Mouse (Mus musculus): ENCODE data around the gene Dnaaf5.

The Dnaaf5 gene

DNA sequence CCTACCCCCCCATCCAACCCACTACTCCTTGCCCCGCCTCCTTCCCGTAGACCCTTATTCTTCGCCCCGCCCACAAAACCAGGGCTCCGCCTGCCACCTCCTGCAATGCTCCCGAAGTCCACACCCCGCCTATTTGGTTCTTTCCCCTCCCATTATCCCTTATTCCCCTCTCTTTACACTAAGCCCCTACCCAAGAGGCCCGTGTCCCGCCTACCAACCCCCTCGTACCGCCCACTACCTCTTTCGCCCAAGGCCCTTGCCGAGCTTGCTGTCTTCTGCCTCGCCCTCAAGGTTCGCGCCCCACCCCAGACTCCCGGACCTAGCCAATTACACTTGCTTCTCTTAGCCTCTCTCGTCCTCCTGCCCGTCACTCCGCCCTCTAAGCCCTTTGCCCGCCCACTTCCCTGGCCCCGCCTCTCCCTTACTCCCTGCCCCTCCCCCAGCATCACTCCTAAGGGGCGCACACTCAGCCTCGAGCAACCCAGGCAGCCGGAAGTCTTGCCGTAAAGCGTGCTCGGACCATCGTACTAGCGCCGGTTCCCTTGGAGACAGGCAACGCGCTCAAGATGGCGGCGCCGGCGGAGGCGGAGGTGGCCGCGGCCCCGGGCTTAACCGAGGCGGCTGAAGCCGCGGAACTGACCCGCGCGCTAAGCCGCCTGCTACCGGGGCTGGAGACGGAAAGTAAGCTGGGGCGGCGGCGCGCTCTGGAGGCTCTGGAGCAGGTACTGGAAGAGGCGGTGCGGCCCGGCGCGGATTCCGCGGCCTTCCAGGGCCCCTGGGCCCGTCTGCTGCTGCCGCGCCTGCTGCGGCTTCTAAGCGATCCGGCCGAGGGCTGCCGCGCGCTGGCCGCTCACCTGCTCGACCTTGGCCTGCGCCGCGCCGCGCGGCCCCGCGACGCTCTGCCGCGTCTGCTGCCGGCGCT is at the start of gene Dnaaf5, which contains the start of gene Prkar1b:
Gene Dnaaf5, plus strand, starts transcription at position 543 of the 922 bp plus-strand sequence.
Gene Prkar1b, minus strand, starts transcription at position 321 of the 922 bp plus-strand sequence.
- peak; percentile 99 for DNase-seq (ENCODE audit: low spot score)

DNA sequence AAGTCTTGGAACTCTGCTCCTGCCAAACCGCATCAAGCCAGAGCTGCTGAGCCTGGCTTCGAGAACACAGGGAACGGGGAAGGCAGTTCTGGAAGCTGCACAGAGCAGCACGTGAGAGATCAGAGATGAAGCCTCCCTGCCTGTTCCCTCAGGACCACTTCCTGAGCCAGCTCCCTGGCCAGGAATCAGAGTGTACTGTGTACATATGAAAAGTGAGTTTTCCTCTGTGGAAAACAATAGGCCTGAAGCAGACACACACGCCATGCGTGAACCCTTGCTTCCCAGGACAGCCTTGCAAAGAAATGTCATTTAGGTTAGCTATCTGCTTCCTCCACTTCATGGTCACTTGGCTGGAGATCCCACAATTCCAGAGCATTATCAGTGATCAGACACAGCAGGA is 48.2 kb upstream of the Dnaaf5 start:
- no peak for DNase-seq (ENCODE audit: low spot score)

DNA sequence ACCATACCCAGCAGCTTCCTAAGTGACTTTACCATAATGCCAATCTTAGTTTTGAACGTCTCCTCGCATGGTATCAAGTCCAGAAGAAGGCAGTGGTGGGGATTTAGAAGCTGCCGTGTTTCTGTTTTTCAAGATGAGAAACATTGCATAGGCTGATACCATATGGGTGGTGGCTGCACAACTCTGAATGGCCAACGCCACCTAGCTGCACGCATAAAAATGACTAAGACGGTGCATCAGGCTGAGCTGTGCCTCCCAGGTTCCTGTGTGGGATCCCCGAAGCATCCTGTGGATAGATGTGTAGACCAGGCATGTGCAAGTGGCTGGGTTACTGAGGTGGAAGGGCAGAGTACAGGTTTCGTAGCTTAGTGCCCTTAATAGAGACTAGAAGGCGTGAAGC is 42.2 kb upstream of the Dnaaf5 start:
- DNase-seq (ENCODE audit: low spot score) = no peak

DNA sequence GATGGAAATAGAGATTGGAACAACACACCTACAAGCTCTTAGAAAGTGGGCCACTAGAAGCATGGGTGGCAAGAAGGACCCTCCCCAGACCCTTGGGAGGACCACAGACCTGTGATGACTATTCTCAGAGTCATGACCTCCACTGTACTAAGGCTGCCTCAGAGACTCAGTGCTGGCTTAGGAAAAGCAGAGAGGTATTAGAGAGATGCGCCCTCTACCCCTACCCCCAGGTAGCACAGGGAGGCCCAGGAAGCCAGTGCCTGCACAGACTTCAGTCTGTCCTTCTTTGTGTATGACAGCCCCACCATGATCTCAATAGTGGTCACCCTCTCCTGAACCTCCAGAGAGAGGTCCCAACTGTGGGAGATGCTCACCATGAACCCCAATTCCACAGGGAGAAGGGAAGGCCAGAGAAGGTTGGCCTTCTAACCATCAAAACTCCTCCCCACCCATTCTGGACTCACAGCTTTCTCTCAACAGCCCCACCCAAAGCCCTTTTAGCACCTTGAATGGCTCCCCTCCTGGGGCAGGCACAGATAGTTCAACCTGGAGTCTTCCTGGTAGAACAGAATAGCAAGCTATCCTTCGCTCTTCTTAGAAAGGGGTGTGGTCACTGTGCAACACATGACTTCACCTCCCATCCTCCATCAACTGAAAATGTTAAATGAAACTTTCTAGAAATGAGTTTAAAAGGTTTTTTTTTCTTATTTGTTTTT is 39.7 kb upstream of the Dnaaf5 start:
- DNase-seq (ENCODE audit: low spot score) = no peak

DNA sequence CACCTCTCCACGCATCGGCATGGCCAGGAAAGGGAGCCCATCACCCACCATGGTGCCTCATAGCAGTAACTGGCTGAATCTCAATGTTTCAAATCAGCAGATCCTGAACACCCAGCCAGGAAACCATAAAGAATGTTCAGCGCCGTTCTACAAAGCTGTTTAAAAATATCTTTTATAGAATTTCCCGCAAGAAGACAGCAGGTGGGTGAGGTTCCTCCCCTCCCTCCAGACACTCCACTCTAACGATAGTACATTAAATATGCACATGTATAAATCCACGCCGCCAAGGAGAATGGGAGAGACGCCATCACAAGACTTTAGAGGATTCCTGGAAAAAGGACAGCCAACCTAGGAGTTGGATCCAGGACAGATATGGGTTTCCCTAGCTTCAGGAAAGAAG is 38.0 kb upstream of the Dnaaf5 start:
- DNase-seq (ENCODE audit: low spot score) = no peak

DNA sequence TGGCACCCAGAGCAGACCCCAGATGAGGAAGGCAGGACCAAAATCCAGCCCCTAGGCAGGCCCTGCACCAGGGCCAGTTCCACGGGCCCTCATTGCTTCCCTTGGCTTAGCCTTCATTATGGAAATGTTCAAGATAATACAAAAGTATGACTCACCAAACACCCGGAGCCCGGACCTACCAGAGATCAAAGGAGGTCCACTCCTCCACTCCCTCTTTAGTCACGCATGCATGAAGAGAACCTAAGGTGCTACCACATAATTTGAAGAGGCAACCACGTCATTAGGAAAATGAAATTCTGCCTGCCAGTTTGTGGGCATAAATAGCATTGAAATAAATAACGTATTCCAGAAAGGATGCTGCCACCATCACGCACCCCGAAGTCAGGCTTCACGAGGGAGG is 37.6 kb upstream of the Dnaaf5 start:
- DNase-seq (ENCODE audit: low spot score) = no peak

DNA sequence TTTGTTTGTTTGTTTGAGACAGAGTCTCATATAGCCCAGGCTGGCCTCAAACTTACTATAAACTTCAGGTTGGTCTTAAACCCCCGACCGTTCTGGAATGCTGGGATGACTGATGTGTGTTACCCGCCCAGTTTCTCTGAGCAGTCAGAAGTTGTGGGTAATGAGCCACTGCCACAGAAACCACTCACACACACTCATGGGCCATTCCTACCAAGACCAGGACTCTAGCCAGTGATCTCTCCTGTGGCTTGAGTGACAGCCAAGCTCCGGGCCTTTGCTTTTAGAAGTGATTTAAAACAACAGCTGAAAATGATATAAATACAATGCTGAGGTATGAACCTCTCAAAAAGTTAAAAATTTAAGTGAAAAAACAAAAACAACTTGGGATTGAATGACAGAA is 35.1 kb upstream of the Dnaaf5 start:
- DNase-seq (ENCODE audit: low spot score) = no peak

DNA sequence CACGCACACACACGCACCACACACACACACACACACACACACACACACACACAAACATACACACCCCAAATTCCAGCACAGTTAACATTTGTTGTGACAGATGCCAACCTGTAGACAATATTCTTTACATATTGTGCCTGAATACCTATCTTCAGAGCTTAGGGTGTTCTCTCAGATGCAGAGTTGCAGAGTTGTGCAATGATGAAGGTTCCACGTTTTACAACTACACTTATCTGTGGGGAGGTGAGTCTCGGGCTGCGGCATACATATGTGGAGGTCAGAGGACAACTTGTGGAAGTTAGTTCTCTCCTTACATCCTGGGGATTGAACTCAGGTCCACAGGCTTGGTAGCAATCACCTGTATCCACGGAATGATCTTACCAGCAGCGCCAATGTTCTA is 34.5 kb upstream of the Dnaaf5 start:
- DNase-seq (ENCODE audit: low spot score) = no peak

DNA sequence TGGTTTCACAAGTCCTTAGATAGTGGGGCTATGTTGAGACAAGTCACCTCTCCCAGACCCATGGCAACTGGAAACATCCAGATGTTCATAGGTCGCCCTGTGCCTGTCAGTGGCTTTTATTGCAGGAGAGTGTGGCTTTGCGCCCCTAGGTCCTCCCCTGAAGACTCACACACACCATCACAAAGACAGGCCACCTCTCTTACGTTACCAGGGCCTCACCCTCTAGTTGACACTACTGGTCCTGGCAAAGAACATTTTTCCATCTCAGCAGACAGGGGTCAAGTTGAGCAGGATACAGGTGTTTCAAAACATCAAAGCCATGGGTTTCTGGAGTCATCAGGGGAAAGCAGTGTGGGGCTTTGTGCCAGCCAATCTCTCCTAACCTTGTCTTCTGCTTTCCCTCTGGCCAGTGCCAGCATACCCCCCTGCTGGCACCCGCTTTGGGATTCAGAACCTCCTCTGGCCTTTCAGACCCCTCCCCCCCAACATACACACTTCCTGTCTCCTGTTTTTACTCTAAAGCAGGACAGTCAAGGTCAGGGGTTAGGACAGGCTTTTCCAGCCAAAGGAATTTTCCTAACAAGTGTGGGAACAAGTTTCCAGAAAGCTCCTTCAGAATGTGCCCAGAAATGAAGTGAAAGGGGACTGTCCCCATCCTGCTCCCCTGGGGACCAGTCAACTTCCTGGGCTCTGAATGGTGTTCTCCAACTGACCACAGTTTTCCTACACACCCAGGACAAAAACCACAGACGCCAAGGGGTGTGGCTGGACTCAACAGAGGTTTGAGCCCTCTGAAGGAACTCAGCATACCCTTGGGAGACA is 31.7 kb upstream of the Dnaaf5 start:
- no peak for DNase-seq (ENCODE audit: low spot score)

DNA sequence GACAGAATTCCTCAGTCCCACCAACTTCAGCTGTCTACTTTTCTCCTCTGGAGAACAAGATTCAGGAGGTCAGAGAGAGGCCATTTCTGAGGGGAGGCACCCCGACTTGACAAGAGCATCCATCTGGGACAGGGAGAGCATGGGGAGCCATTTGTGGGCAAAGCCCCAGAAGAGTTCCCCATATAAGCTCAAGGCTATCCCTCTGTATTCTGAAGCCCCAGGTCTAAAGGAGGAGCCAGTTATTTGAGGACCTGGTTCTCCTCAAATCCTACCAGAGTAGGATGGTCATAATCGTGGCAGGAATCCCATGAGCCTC is 31.1 kb upstream of the Dnaaf5 start:
- no peak for DNase-seq (ENCODE audit: low spot score)

DNA sequence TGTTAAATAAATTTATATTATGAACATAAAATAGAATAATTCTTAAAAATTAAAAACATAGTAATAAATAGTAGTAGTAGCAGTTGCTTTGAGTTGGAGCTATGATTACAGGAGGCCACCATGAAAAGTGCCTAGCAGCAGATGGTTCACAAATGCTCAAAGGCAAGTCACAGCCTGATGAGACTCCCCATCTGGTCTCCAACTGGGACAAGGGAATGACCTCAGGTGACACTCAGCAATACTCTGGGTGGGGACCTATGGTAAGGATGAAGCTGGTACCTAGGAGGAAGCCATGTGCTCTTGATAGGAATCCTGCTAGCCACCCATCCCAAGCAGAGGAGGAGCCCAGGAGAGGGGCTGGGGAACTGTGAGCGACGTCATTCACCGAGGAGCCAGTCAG is 24.3 kb upstream of the Dnaaf5 start:
- DNase-seq (ENCODE audit: low spot score) = no peak

DNA sequence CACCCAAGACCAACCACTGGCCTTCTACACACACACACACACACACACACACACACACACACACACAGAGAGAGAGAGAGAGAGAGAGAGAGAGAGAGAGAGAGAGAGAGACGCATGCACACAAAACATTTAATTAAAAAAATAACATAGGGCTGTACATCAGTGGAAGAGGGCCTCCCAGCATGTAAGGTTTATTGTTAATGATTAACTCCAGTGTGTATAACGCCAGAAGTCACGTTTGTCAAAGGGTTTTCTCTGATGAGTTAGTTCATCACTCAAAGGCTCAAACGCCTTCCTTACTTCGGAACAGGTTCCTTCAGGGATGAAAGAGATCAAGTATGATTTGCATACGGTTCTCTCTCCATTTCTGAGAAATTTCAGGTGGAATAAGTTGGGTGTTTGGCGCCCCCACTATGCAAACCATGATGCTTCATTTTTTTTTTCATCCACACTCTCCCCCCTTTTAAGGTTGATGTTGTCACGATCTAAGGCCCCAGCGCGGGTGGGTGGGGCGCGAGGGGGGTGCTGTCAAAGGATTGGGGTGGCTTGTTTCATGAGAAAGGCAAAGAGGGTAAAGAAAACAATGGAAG is 21.5 kb upstream of the Dnaaf5 start:
- no peak for DNase-seq (ENCODE audit: low spot score)

DNA sequence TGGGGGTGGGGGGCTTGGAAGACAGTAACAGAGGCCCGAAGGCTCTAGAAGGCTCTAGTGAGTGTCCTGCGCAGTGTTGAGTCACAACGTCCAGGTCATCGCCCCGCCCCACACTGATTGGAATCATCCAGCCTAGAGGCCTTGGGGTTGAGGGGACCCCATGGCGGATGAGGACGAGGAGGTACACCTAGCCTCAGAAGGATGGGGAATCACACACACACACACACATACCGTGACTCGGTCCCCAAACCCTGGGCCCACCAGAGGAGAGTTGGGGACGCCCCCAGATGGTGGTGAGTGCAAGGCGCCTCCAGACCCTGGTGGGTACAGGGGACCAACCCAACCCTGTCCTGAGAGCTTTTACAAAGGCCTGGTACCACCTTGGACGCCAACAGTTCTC is 20.9 kb upstream of the Dnaaf5 start:
- no peak for DNase-seq (ENCODE audit: low spot score)

DNA sequence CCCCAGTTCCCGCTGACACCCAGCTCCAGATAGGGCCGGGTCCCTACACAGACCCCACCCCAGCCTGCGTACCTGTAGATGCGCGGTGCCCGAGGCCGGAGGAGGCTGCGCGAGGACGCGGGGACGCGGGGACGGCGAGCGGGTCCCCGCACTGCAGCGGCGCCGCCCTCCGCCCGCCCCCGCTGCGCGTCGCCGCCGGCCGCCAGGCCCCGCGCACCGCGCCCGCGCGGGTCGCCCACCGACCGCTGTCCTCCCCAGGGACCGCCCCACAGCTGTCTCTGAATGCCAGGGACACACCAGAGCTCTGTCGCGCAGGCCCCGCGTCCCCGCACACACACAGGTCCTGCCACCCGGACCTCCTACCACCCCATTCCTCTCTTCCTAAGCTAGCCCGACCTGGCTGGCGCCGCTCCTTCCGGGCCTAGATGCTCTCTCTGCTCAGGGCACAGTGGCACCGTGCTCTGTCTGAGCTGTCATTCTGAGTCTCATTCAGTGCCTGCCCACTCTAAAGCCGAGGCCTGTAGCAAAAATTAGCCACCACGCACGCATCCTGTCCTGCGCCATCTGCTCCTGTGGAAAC is 20.4 kb upstream of the Dnaaf5 start:
- DNase-seq (ENCODE audit: low spot score) = no peak

DNA sequence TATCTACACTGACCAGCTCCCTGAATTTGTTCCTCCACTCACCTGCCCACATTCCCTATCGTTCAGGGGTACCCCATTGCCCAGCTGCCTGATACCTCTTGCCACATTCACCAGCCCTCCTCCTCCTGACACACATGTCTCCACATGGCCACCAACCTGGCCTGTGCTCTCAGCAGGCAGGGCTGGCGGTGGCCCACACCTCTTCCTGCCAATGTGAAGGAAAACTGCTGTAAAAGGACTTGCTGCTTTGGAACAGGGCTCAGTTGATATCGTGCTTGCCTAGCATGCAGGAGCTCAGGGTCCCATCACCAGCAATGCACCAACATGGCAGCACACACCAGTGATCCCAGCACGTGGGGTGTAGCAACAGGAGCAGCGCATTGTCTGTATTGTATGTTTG is 19.7 kb upstream of the Dnaaf5 start:
- no peak for DNase-seq (ENCODE audit: low spot score)

DNA sequence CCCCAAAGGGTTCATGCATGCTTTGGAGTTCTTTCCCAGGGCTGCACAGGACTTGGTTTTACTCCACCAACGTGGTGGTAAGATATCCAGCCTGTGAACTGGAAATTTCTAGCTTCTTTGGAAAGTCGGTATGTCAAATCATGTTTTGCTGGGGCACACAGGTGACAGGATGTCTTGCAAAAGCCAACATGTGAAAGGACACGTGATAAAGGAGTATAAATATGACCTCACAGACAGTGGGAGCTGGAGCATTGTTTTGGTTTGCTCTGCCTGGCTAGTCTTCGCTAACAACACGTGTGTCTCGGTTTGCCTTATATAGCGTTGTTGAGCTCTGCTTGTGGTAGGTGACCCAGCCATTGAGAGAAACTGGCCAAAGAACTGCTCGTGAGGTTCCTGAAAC is 15.5 kb upstream of the Dnaaf5 start:
- no peak for DNase-seq (ENCODE audit: low spot score)

DNA sequence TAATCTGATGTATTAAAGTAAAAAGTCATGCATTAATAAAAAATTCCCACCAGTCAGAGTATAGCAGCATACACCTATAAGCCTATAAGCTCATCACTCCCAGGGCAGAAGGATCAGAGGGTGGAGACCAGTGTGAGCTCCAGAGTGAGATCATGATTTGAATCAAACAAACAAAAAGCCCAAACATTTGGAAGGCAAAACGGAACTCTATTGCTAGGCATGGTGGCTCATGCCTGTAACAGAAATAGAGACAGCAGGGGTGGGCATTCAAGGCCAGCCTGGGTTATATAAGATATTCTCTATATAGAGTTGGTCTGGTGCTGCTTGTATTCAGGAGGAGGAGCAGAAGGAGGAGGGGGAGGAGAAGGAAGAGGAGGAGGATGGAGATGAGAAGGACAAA is 13.7 kb upstream of the Dnaaf5 start:
- DNase-seq (ENCODE audit: low spot score) = no peak

DNA sequence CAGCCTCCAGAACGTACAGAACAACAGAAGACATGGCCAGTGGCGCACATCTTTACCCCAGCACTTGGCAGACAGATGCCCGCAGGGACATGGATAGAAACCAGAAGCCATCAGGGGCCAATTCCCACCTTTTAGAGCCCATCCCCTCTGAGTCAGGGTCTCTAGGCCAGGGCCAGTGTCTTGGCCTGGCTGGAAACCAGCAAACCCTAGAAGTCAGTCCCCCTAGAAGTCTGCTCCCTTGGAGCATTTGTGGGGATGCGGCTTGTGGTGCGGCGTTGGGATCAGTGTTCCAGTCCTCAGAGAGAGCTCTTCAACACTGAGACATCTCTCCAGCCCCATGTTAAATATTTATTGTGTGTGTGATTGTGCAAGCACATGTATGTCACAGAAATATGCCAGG is 12.8 kb upstream of the Dnaaf5 start:
- no peak for DNase-seq (ENCODE audit: low spot score)

DNA sequence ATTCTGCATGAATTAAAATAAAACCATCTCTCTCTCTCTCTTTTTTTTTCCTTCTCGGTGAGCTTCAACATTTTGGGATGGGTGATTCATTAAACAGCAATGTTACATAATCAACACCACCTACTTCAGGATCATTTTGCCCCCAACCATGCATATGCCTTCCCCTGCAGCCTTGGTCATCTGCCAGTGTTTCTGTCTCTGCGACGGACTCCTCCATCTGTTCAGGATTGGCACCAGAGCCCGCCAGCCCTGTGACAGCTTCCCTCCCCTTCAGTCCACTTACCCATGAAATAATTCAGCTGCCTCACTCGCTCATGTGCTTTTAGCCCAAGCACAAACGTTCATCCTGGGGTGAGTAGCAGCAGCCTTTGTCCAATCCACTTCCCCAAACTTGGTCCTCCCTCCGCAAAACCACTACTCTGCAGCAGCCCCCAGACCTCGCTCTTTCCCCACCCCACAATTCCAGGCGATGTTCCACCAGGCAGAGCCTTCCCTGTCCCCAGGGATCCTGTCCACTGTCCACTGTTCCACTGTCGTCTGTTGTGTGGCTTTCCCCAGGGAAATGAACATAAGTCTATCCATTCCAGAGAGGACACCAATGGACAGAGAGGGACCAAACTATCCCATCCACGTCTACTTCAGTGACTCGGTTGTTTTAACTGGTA is 11.6 kb upstream of the Dnaaf5 start:
- no peak for DNase-seq (ENCODE audit: low spot score)

DNA sequence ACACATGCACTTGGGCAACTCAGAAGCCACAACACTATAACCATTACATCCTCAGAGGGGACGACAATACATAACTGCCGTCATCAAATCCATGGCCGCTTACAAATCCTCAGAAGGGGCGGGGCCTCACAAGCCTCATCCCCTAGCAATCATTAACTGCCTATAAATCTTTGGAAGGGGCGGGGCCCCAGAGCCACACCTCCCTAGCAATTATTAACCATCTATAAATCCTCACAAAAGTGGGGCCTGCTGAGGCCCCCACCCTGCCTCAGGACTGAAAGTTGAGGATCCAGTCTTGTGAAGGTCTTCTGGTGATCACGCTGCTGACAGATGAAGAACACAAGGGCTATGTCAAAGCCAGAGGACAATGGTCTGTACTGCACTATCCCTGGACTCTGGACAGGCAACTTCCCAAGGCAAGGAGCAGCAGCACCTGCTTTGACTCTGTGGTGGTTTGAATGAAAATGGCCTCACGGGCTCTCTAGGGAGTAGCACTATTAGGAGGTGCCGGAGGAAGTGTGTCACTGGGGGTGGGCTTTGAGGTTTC is 11.0 kb upstream of the Dnaaf5 start:
- no peak for DNase-seq (ENCODE audit: low spot score)

DNA sequence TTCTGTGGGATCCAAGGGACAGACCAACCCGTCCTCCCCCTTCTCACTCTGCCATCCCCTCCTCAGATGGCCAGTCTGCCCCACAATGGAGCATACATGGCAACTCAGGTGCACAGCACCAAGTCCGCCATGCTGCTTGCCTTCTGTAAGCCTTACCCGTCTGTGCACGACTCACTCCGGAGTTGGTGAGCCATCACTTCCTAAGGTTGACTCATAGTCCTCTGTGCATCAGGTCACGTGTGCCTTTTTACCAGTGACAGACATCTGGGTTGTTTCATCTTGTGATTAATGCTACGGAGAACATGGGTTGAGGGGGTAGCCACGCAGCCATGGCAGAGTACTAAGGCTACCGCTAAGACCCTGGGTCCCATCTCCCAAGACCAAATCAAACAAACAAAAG is 9.4 kb upstream of the Dnaaf5 start:
- no peak for DNase-seq (ENCODE audit: low spot score)
